Mouse (Mus musculus) urinary bladder, adult 18-20 months (tissue): Measurements from ENCODE around the gene Cldn34d.

Experiments used
- DNase-seq, 2 experiments: peaks; one replicate each; pipeline ENCODE4 v3.0.0; 2022; ENCODE audit warnings: low spot score in 2 of 2, mixed read lengths in 2 of 2

Cldn34d gene

DNA sequence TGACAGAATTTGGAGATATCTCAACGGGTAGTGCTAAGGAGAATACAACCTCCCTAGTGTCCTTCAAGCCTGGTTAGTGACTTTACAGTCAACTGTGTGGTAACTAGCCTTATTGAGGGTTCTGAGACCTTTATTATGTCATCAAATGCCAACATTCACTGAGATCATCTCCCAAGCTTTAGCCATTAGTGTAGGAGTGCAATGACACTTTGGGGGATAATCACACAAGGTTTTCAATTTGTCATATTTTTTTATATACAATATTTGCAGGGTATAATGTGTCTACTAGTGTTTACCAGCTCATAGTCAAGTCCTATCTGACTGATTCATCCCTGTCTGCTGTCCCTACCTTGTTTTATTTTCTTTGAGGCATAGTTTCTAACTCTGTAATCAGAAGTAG, at the start of gene Cldn34d:
Gene Cldn34d, minus strand, starts transcription at position 101 of the 400 bp plus-strand sequence.
- DNase-seq: no peak

GRCm38 (mm10) chrX:76598459-76599206, 4.1 kb downstream of the Cldn34d start:
- peak in 1 of 2 experiments; percentile 0 for DNase-seq
